Mouse (Mus musculus) heart, embryonic 13.5 days (tissue): ENCODE measurements at regions not wholly inside any gene's neighbourhood (a gene's known extent, or its start where the extent isn't known, plus 50 kb on each side); places are given as distances from the start of the nearest gene placed in this dataset.

Source experiments
- ATAC-seq: fragments of 200-750 bp; cut with Nextera tagmentation; 2 replicates; pipeline ENCODE4 v1.8.0; 2017; ENCODE audit warnings: moderate TSS enrichment; ENCODE audit not compliant: insufficient number of reproducible peaks, low FRiP score, low TSS enrichment; ENCODE audit errors: extremely low read depth
- H3K27ac ChIP-seq: fragments of 300-500 bp; sonication (generic); replicated peaks from 2 replicates; pipeline ENCODE4 v1.5.1; 2015; ENCODE audit warnings: moderate library complexity, mild to moderate bottlenecking, inconsistent platforms
- H3K27me3 ChIP-seq: fragments of 300-500 bp; sonication (generic); replicated peaks from 2 replicates; pipeline ENCODE4 v1.6.1; 2015; ENCODE audit warnings: mild to moderate bottlenecking, inconsistent platforms
- H3K36me3 ChIP-seq: fragments of 300-500 bp; sonication (generic); 2 replicates; pipeline ENCODE4 v1.6.1; 2015; ENCODE audit warnings: mild to moderate bottlenecking, inconsistent platforms
- H3K4me1 ChIP-seq: fragments of 300-500 bp; sonication (generic); 2 replicates; pipeline ENCODE4 v1.6.1; 2015; ENCODE audit warnings: inconsistent platforms
- H3K4me2 ChIP-seq: fragments of 300-500 bp; sonication (generic); 2 replicates; pipeline ENCODE4 v1.6.1; 2015; ENCODE audit warnings: inconsistent platforms, mild to moderate bottlenecking, moderate library complexity
- H3K4me3 ChIP-seq: fragments of 300-500 bp; sonication (generic); 2 replicates; pipeline ENCODE4 v1.5.1; 2015; ENCODE audit warnings: moderate library complexity, mild to moderate bottlenecking, inconsistent platforms
- H3K9ac ChIP-seq: fragments of 300-500 bp; sonication (generic); 2 replicates; pipeline ENCODE4 v1.6.1; 2015; ENCODE audit warnings: inconsistent platforms, mild to moderate bottlenecking, moderate library complexity
- H3K9me3 ChIP-seq: fragments of 300-500 bp; sonication (generic); 2 replicates; pipeline ENCODE4 v1.6.1; 2016; ENCODE audit warnings: inconsistent platforms
- WGBS: fragments of 180-500 bp; shearing (Covaris S2); methylation state at CpG from one replicate; pipeline ENCODE4 v1.1.7; 2015; ENCODE audit warnings: mixed read lengths; 5-methylcytosine and 5-hydroxymethylcytosine counted together

DNA sequence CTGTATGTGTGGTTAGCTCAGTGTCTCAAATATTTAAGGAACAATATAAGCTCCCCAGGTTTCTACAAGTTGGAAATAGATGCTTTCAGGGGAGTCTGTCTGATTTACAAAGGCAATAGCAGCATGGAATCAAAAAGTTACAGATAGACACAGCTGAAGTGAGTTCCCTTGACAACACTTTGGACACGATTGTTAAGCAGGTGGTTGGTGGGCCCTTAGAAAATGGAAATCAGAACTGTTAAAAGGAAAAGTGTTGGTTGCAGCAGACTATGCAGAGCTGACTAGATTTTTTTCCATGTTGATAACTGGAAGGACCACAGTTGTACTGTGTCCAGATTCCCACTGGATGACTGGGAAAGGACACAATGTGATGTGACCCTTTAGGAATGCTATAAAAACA lies 536.6 kb upstream of the Arid1b start:
- 58% methylated on average over 1 of the region's 1 CpGs for WGBS
- Histone ChIP-seq H3K9ac (no peak overlapping the region), H3K4me2 (no peak overlapping the region), H3K9me3 (no peaks in the 10 kb centered on the region), H3K36me3 (no peaks in the 10 kb centered on the region), H3K27me3 (no peaks in the 10 kb centered on the region), H3K4me3 (no peak overlapping the region), H3K4me1 (0 out of 2 replicates have a peak, but pooled peaks cover 5% of the 10 kb centered on the region), H3K27ac (no peak overlapping the region)
- ATAC-seq = no peak

DNA sequence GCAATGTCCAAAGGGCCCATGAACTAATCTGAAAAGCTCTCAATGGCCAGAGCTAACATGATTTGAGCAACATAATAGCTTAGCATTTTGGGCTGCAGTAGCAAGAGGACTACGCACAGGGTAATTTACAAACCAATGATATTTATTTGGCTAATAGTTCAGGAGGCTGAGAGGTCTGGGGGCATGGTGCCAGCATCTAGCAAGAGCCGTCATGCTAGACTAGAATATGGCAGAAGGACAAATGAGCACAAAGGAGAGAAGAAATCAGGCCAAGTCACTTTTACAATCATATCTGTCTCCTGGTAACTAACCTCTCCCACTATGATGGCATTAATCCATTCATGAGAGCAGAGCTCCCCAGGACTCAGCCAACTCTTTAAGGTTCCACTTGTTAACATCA lies 532.6 kb upstream of the Arid1b start:
- Histone ChIP-seq H3K4me3 (no peak overlapping the region), H3K4me1 (0 out of 2 replicates have a peak, but pooled peaks cover 5% of the 10 kb centered on the region), H3K9me3 (no peaks in the 10 kb centered on the region), H3K9ac (no peak overlapping the region), H3K27ac (no peak overlapping the region), H3K4me2 (no peak overlapping the region), H3K27me3 (no peaks in the 10 kb centered on the region), H3K36me3 (no peaks in the 10 kb centered on the region)
- no peak for ATAC-seq
- 71% methylated on average over 2 of the region's 2 CpGs for WGBS

DNA sequence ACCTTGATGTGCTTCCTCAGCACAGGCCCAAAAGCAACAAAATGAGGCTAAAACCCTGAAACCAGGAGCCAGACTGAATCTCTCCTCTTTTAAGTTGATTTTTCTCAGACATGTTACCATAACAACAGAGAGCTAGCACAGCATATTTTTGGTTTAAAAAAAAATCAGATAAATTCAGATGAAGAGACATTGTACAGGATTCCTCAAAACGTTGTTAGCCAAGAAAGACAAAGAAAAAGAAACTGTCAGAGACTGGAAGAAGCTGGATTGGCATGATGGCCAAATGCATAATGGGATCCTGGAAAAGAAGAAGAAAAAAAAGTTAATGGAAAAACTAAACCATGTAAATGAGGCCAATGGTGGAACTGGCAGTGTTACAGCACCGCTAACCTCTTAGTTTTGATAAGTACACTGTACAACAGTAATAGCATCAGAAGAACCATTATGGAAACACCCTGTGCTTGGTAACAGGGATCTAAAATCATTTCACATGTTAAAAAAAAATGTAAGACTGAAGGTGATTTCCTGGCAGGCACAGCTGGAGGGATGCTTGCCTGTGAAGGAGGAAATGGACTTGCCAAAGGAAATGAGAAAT lies 529.7 kb upstream of the Arid1b start:
- WGBS = 57% methylated on average over 2 of the region's 2 CpGs
- Histone ChIP-seq H3K36me3 (no peaks in the 10 kb centered on the region), H3K9me3 (no peaks in the 10 kb centered on the region), H3K9ac (no peak overlapping the region), H3K4me3 (no peak overlapping the region), H3K4me1 (peaks cover 2% of the 10 kb centered on the region; the same call in 1 of the 2 replicates), H3K27me3 (no peaks in the 10 kb centered on the region), H3K4me2 (no peak overlapping the region), H3K27ac (no peak overlapping the region)
- no peak for ATAC-seq

DNA sequence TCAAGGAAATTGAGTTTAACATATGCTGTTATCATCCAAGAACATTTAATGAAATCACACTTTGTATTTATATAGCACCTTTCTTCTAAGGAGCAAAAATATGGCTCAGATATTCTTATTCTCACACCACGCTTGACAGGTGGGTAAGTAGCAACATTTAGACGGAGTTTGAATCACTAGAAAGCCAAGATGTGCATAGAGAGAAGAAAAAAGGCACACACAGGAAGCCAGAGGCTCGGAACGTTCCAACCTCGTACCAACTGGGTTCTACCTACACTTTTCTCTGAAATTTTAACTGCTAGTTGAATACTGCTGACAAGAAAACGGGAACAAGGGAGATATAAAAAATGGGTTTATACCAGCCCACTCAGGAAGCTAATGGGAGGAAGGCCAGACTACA lies 528.4 kb upstream of the Arid1b start:
- WGBS = 71% methylated on average over 6 of the region's 6 CpGs
- peaks cover 6% of the 10 kb centered on the region; the same call in 1 of the 2 replicates for H3K4me1 ChIP-seq
- no peak overlapping the region for H3K4me3 ChIP-seq
- no peak for ATAC-seq
- no peaks in the 10 kb centered on the region for H3K36me3 ChIP-seq
- H3K4me2 ChIP-seq = no peak overlapping the region
- no peaks in the 10 kb centered on the region for H3K9me3 ChIP-seq
- H3K9ac ChIP-seq = no peak overlapping the region
- H3K27ac ChIP-seq = no peak overlapping the region
- H3K27me3 ChIP-seq = no peaks in the 10 kb centered on the region

DNA sequence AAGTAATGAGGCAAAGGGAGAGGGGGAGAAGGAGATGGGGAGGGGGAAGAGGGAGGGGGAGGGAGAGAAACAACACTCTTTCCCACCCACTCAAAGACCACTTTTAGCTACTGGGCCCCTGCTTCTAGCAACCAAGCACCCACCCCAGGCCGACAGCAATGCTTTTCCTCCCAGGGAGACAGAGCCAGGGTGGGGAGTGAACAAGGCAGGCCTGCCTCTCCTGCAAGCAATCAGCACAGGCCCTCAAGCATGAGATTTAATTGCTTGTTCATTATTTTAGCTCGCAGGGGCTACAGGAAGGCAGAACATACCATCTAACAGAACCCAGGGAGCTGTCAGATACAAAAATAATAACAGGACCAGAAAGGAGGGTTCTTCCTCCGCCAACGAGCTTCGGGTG lies 521.7 kb upstream of the Arid1b start:
- no peak overlapping the region for H3K4me2 ChIP-seq

DNA sequence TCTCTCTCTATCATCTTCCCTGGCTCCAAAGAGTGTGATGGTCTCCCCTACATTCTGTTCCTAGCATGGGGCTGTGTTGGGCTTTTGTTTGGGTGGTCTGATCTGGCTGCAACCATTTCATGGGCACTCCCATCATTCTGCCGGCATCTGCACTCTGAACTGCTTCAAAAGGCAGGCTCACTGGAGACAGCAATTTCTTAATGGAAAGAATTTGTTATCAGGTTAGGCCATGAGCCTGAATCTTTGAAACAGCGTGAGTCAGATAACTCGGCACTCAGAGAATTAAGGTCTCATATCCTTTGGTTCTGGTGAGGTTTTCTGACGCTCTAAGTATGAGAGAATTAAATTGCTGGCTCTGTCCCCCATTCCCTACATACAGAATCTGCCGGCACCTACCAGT lies 519.8 kb upstream of the Arid1b start:
- Histone ChIP-seq H3K36me3 (no peaks in the 10 kb centered on the region), H3K4me3 (no peak overlapping the region), H3K9ac (no peak overlapping the region), H3K9me3 (no peaks in the 10 kb centered on the region), H3K4me1 (peaks cover 24% of the 10 kb centered on the region), H3K27ac (no peak overlapping the region), H3K4me2 (no peak overlapping the region), H3K27me3 (no peaks in the 10 kb centered on the region)
- WGBS = 35% methylated on average over 5 of the region's 5 CpGs
- ATAC-seq = no peak

More for the DNA sequence above, 521.7 kb upstream of the Arid1b start:
- H3K9me3 ChIP-seq = no peaks in the 10 kb centered on the region
- no peak overlapping the region for H3K9ac ChIP-seq
- no peaks in the 10 kb centered on the region for H3K27me3 ChIP-seq
- H3K36me3 ChIP-seq = no peaks in the 10 kb centered on the region
- no peak overlapping the region for H3K27ac ChIP-seq
- 81% methylated on average over 5 of the region's 5 CpGs for WGBS
- H3K4me1 ChIP-seq = peaks cover 26% of the 10 kb centered on the region
- ATAC-seq = no peak
- no peak overlapping the region for H3K4me3 ChIP-seq

DNA sequence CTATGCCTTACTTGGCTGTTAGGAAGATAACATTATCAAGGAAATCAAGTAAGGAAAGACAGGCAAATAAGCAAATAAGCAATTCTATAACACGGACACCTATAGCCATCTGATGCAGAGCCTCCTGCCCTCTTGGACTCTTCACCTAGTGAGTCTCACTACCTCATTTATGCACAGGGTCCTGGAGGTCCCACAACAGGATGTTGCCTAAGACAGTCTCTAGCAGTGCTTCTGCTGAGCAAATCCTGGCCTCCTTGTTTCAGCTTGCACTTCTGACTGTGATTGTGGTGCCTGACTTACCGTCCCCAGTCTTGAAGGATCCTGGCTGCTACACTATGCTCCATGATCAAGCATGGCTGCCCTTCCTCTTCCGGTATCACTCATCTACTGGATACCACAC lies 518.5 kb upstream of the Arid1b start:
- H3K9me3 ChIP-seq = no peaks in the 10 kb centered on the region
- no peak overlapping the region for H3K4me3 ChIP-seq
- no peak overlapping the region for H3K9ac ChIP-seq
- no peak overlapping the region for H3K4me2 ChIP-seq
- peaks cover 20% of the 10 kb centered on the region for H3K4me1 ChIP-seq
- H3K27me3 ChIP-seq = no peaks in the 10 kb centered on the region
- no peak for ATAC-seq
- 82% methylated on average over 3 of the region's 3 CpGs for WGBS
- H3K36me3 ChIP-seq = no peaks in the 10 kb centered on the region
- H3K27ac ChIP-seq = no peak overlapping the region

DNA sequence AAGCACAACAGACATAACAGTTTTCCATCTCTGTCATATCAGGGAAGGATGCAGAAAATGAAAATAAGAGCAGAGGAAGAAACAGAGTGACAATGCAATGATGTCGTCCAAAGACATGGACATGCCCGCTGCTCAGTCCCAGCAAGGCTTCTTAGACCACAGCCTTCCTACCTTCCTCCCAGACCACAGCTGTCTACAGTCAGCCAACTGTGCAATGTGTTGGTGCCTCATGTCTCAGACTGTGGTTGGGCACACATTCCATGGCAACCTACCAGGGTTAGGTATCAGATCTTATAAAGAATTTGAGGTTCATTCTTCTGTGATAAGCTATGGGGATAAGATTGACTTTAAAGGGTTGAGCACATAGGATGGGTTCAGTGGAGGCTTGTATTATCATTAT lies 499.7 kb upstream of the Arid1b start:
- no peaks in the 10 kb centered on the region for H3K27me3 ChIP-seq
- WGBS = 95% methylated on average over 2 of the region's 2 CpGs
- H3K27ac ChIP-seq = no peak overlapping the region
- H3K9ac ChIP-seq = no peak overlapping the region
- H3K4me3 ChIP-seq = no peak overlapping the region
- H3K4me1 ChIP-seq = peaks cover 16% of the 10 kb centered on the region
- H3K4me2 ChIP-seq = no peak overlapping the region
- H3K36me3 ChIP-seq = no peaks in the 10 kb centered on the region
- no peaks in the 10 kb centered on the region for H3K9me3 ChIP-seq
- ATAC-seq = no peak

DNA sequence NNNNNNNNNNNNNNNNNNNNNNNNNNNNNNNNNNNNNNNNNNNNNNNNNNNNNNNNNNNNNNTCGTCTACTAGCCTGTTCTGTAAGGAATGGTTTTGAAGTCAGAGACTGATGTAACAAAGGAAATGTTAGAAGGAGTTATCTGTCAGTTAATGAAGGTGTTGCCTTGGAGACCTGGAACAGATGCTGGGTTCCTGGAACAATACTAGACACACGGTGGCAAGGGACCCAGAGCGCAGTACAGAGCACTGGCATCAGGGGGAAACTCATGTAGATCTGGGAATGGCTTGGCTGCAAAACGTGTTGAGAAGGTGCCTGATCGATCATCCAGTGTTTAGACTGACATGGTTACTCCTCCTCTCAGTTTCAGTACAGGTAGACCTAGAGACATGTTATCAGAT lies 493.6 kb upstream of the Arid1b start:
- Histone ChIP-seq H3K4me2 (no peak overlapping the region), H3K4me1 (peaks cover 16% of the 10 kb centered on the region), H3K36me3 (no peaks in the 10 kb centered on the region), H3K27ac (no peak overlapping the region), H3K27me3 (no peaks in the 10 kb centered on the region), H3K9ac (no peak overlapping the region), H3K4me3 (no peak overlapping the region), H3K9me3 (no peaks in the 10 kb centered on the region)
- WGBS = 80% methylated on average over 5 of the region's 5 CpGs
- no peak for ATAC-seq

DNA sequence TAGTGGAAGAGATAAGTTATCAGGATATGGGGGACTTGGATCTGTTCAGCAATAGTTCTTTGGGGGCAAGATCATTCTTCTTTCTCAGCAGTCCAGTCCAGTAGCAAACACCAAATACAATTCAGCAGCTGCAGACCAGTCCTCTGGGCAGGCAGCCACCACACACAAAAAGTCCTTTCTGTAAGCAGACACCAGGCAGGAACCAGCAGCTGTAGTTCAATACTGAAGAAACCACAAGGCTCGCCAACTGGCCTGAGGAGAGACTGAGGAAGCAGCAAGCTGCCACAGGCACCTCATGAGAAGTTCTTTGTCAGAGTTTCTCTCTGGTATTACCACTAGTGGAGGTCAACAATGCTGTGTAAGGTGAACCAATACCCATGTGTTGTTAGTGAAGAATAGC lies 493.1 kb upstream of the Arid1b start:
- no peak for ATAC-seq
- 67% methylated on average over 1 of the region's 1 CpGs for WGBS
- H3K27ac ChIP-seq = no peak overlapping the region
- no peak overlapping the region for H3K4me2 ChIP-seq
- H3K4me1 ChIP-seq = peaks cover 16% of the 10 kb centered on the region
- H3K9me3 ChIP-seq = no peaks in the 10 kb centered on the region
- H3K27me3 ChIP-seq = no peaks in the 10 kb centered on the region
- H3K9ac ChIP-seq = no peak overlapping the region
- no peak overlapping the region for H3K4me3 ChIP-seq
- H3K36me3 ChIP-seq = no peaks in the 10 kb centered on the region

DNA sequence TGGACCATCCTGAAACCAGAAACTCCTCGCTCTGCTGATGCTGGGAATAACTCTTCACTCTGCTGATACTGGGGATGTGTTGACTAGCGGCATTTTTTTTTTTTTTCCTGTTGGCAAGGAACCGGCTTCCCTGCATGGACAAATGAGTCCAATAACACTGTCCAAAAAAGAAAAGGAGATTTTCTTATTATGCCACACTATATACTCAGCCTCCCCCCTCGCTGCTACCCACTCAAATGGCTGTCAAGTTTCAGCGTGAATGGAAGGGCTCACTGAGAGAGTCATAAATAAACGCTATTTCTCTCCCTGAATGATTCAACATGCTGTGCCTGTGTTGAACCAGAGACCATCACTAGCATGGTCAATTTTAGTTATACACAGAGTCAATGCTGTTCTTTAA lies 489.2 kb upstream of the Arid1b start:
- no peaks in the 10 kb centered on the region for H3K4me1 ChIP-seq

DNA sequence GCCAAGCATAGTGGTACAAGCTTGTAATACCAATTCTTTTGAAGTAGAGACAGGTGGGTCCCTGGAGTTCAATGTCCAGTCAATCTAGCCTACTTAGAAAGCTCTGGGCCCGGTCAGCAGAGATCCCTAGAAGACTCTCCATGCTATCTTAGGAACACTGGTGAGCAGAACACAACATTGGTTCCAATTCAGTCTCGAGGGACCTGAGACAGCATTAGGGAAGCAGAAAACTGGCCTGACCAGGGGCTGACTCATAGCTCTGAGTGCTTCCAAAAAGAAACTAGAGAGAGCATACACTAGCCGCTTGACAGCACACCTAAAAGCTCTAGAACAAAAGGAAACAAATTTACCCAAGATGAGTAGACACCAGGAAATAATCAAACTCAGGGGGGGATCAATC lies 484.6 kb upstream of the Arid1b start:
- H3K9ac ChIP-seq = no peak overlapping the region
- no peak overlapping the region for H3K4me3 ChIP-seq
- H3K4me2 ChIP-seq = no peak overlapping the region
- H3K27me3 ChIP-seq = no peaks in the 10 kb centered on the region
- H3K4me1 ChIP-seq = no peaks in the 10 kb centered on the region
- H3K9me3 ChIP-seq = no peaks in the 10 kb centered on the region
- no peak for ATAC-seq
- 70% methylated on average over 3 of the region's 3 CpGs for WGBS
- H3K27ac ChIP-seq = no peak overlapping the region
- H3K36me3 ChIP-seq = no peaks in the 10 kb centered on the region

More for the DNA sequence above, 489.2 kb upstream of the Arid1b start:
- no peaks in the 10 kb centered on the region for H3K36me3 ChIP-seq
- no peak overlapping the region for H3K9ac ChIP-seq
- ATAC-seq = no peak
- no peak overlapping the region for H3K27ac ChIP-seq
- H3K4me3 ChIP-seq = no peak overlapping the region
- no peaks in the 10 kb centered on the region for H3K9me3 ChIP-seq
- no peak overlapping the region for H3K4me2 ChIP-seq
- H3K27me3 ChIP-seq = no peaks in the 10 kb centered on the region
- 67% methylated on average over 6 of the region's 6 CpGs for WGBS
